Mouse (Mus musculus): ENCODE measurements around the gene Nup160. TPM values are rescaled to one million over a fixed set of nuclear protein-coding genes. Genes with fewer than 3 reads are reported as not detected.

Gene Nup160
- polyA plus RNA-seq (2017; shearing (Covaris generic)) = 10 to 100 TPM; 23.4 to 28.1 TPM

DNA sequence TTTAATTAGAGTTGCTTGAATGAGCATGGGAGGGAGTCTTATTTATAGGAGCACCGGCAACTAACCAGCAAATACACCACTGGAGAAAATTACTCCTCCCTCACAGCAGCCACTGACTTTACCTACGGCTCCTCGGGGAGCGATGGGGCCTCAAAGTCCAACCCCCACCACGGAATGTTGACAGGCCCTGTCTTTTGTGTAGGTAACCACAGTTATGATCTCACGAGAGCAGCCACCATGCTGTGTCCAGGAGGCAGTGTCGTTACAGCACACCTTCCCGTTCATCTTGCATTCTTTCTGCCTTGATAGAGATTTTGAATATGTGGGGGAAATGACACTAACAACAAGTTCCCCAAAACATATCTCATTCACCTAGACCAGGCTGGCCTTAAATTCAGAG lies at the start of gene Nup160:
Nup160 (plus strand) TSS at position 209 of the 400 bp plus-strand sequence.
- ATAC-seq = no peak

DNA sequence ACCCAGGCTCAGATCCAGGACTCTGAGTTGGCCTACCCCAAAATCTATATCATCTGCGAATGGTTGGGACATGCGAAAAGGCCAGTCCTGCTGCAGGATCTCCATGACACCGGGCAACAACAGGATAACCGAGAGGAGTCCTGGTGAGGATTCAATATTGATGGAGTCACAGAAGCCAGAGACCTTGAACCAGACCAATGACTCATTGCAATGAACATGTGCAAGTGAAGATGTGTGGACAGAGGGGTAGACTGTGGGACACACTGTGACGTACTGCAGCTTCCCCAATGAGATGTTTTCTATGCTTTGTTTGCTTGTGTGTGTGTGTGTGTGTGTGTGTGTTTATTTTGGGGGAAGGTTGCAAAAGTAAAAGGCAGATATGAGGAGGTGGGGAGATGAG lies 48.8 kb upstream of the Nup160 start:
- ATAC-seq = no peak

DNA sequence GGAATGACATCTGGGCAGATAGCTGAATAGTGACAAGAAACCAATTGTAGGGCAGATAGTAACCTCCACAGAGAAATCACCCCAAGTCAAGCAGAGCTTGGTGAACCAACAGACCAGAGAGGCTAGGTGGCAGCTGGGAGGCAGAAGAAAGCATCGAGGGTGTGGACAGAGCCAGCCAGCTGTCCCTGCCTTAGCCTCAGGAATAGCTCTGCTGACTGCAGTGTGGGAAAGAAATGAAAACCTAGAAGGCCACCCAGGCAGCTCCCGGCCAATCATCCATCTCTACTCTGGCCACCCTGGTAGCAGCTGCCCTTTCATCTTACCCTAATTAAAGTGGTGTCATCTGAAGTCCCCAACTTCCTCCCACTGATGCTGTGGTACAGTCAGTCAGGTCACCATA lies 47.5 kb upstream of the Nup160 start:
- no peak for ATAC-seq

DNA sequence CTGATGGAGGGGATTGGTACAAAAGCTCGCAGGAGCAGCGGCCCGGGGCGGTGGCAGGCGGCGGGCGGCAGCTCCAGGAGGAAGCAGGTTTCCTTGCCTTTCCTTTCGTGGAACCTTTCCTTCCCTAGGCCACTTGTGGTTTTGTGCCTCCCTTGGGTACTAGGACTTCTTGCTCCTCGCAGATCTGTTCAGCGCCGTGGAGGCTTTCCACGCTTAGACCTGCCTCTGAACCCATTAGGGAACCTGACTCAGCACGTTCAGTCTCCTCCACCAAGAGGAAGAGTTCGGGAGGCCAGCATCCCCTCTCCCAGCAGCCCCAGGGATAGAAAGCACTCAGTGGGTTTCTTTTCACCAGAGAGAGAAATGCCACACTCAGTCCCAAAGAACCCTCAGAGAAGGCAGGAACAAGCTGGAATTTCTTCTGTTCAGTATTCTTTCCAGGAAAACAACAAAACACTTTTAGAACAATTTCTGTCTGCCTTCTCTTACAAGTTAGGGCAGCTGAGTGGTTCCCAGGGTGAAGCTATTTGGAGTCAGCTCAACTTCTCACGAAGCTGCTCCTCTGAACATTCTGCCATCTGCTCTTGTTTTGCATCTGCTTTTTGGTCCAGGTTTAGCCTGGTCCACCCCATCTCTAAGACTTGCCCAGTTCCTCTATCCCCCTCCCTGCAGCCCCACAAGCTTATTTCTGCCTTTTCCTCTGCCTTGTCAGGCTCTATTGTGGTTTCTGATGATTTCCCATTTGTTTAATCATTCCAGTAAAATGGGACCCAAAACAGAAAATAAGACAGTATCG lies 44.9 kb upstream of the Nup160 start:
- ATAC-seq = no peak

DNA sequence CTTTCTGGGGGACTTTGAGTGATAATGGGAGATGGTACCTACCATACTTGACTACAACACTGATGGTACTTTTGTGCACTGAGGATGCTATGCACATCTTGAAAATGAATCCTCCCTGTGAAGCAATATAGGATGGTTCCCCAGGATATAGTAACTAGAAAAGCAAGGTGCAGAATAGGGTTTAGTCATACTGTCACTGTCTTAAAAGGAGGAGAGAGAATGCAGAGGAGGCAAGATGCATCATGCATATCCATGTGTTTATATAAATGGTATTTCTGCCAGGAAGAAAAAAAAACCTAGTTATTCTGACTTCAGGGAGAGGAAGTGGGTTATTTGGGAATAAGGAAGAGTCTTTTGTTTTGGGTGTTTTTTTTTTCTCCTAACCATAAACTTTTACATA lies 42.3 kb upstream of the Nup160 start:
- ATAC-seq = no peak

GRCm38 (mm10) chr2:90635085-90635723 lies 41.8 kb upstream of the Nup160 start:
- ATAC-seq = peak; percentile 86

DNA sequence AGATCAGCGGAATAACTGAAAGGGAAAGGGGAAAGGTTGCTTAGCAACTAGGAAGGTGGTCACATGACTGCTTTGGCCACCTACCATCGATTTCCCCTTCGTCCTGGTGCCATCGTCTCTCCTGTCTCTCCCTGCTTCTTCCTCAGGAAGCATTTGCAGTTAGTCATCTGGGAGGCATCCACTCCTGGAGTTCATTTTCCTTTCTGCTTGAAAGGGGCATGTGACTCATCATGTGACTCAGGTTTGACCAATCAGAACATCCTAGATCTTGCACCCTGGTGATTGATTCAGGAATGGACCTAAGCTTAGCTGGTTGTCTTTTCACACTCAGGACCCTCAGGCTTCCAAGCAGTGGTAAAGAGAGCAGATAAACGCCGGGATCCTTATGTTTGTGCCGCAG lies 40.2 kb upstream of the Nup160 start:
- ATAC-seq = no peak

GRCm38 (mm10) chr2:90638986-90639746 lies 37.8 kb upstream of the Nup160 start:
- no peak for ATAC-seq

GRCm38 (mm10) chr2:90639747-90640699 lies 37.0 kb upstream of the Nup160 start:
- ATAC-seq = no peak

DNA sequence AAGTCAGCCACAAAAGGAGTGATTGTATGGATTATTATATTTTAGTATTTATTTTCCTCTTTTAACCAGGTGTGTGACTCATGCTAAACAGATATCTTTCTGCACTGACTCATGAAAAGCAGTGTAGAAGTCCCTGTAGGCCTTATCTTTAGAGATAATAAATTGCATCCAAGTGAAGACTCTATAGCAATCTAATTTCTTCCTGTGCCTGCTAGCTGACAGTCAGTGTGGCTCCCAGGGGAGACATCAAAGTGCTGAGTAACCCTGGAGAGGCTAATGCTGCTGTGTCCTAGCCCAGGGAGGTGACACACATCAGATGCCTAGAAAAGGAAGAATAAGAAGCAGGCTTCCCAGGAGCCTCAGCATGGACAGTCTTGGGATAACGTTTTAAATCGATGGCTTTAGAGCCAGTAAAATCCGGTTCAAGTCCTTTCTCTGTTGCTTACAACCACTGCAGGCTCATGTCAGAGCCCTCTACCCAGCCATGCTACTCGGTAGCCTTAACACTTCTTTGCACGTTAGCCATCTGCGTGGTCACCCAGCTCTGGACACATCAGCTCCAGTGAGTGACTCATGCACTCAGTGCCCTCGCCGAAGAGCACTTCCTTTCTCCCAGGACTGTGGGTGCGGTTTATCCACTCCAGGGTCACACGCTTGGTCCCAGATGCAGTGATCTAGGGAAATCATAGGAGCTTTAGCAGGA lies 35.9 kb upstream of the Nup160 start:
- no peak for ATAC-seq

- no peak for ATAC-seq
These were observed 35.3 kb upstream of the Nup160 start for GRCm38 (mm10) chr2:90641710-90642039.

- ATAC-seq = no peak
These were observed 29.9 kb upstream of the Nup160 start for GRCm38 (mm10) chr2:90647084-90647483.

DNA sequence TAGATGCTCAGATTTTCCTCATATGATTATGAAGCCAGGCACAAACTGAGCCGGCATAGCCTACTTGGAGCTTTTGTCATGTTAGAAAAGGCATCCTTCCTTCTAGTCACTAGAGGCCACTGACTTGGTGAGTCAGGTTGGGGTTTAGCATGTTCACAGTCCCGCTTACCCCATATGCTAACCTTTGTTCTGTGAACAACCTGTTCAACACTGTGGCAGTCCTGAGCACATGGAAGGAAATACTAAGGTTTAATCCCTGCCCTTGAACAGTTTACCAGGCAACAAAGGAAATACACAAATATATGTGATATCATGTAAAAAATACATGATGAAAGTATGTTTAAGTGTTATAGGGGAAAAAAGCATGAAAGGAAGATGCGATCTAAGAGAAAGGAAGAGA lies 27.6 kb upstream of the Nup160 start:
- ATAC-seq = no peak

GRCm38 (mm10) chr2:90649965-90650364 lies 27.1 kb upstream of the Nup160 start:
- ATAC-seq = no peak

- ATAC-seq = peak; percentile 47
These were observed 24.9 kb upstream of the Nup160 start for GRCm38 (mm10) chr2:90652101-90652500.

DNA sequence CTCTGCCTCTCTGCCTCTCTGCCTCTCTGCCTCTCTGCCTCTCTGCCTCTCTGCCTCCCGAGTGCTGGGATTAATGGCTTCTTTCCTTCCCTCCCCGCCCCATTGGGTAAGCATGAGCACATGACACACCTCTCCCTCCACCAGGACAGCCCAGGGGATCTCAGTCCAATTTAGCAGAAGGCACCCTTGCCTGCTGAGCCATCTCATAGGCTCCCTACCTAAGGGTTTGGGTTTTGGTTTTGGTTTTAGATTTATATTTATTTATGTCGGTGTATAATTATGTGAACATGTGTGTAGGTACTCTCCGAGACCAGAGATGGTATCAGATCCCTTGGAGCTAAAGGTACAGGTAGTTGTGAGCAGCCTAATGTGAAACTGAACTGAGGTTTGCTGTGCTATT lies 24.0 kb upstream of the Nup160 start:
- peak; percentile 76 for ATAC-seq

- no peak for ATAC-seq
These were observed 21.6 kb upstream of the Nup160 start for GRCm38 (mm10) chr2:90655449-90655848.

- ATAC-seq = no peak
These were observed 18.4 kb upstream of the Nup160 start for GRCm38 (mm10) chr2:90658613-90659012.

- ATAC-seq = no peak
These were observed 18.0 kb upstream of the Nup160 start for GRCm38 (mm10) chr2:90659016-90659415.

- ATAC-seq = no peak
These were observed 17.4 kb upstream of the Nup160 start for GRCm38 (mm10) chr2:90659639-90660038.

GRCm38 (mm10) chr2:90660947-90661346 lies 16.1 kb upstream of the Nup160 start:
- ATAC-seq = no peak

DNA sequence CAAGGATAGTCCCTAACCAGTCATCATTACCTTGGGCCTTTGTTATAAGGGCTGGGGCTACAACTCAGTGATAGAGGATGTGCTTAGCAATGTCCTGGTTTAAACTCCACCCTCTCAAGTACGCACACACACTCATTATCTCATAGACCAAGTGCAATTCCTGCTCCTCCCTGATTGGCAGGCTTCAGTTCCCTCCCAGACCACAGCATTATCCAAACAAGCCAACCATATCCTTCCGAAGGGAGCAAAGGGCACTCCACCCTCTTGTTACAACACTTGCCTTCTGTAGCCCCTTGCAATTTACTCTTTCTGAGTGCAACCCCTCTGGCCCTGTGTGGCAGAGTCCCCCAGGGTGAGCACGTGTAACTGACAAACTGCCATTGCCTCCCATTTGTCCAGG lies 15.6 kb upstream of the Nup160 start:
- ATAC-seq = no peak
